Mouse (Mus musculus): ENCODE results near the gene Pln.

The Pln gene

GRCm38 (mm10) chr10:53367265-53367664, 29.8 kb downstream of the Pln start:
- DNase-seq, result no peak

- DNase-seq, result no peak
Observed at GRCm38 (mm10) chr10:53373885-53374578, 36.6 kb downstream of the Pln start.

GRCm38 (mm10) chr10:53377096-53377495, 39.6 kb downstream of the Pln start:
- DNase-seq, result no peak

- DNase-seq, result no peak
Observed at GRCm38 (mm10) chr10:53378296-53378695, 40.8 kb downstream of the Pln start.

- peak; percentile 44 for DNase-seq
Observed at GRCm38 (mm10) chr10:53378981-53379708, 41.7 kb downstream of the Pln start.

GRCm38 (mm10) chr10:53379709-53380106, 42.2 kb downstream of the Pln start, which contains the start of gene Cep85l:
Gene Cep85l, minus strand, starts transcription at chr10:53379947.
- peak; percentile 87 for DNase-seq

- DNase-seq, result no peak
Observed at GRCm38 (mm10) chr10:53382696-53383365, 45.4 kb downstream of the Pln start.

- no peak for DNase-seq
Observed at GRCm38 (mm10) chr10:53384896-53385295, 47.4 kb downstream of the Pln start.

- no peak for DNase-seq
Observed at GRCm38 (mm10) chr10:53385438-53385837, 48.0 kb downstream of the Pln start.

GRCm38 (mm10) chr10:53388227-53388920, 50.9 kb downstream of the Pln start:
- DNase-seq, result no peak

GRCm38 (mm10) chr10:53394923-53395629, 57.6 kb downstream of the Pln start:
- no peak for DNase-seq
